Mouse (Mus musculus) kidney, adult 2 months (tissue): ENCODE data around the gene Baiap3. TPM values are rescaled to one million over a fixed set of nuclear protein-coding genes. Genes with fewer than 3 reads are reported as not detected.
A peak's percentile ranks its signal among the peaks of the same experiment; 100 is the strongest.

Experiments
- DNase-seq: peaks from one replicate; pipeline ENCODE4 v3.0.0; 2021
- H3K27ac ChIP-seq: fragments of 200-500 bp; 2 replicates; pipeline ENCODE4 v1.5.1; 2012; ENCODE audit warnings: low read depth, low read length, control low read depth, inconsistent platforms; ENCODE audit not compliant: insufficient read depth
- H3K27me3 ChIP-seq: fragments of 200-500 bp; replicated peaks from 2 replicates; pipeline ENCODE4 v1.6.1; 2012; ENCODE audit warnings: mild to moderate bottlenecking, moderate library complexity, low read length, inconsistent platforms; ENCODE audit not compliant: control insufficient read depth, insufficient read depth
- H3K36me3 ChIP-seq: fragments of 200-500 bp; 2 replicates; pipeline ENCODE4 v1.6.1; 2012; ENCODE audit warnings: mild to moderate bottlenecking, moderate library complexity, low read length, inconsistent platforms; ENCODE audit not compliant: control insufficient read depth, insufficient read depth
- H3K4me1 ChIP-seq: fragments of 200-500 bp; 2 replicates; pipeline ENCODE4 v1.6.1; 2011; ENCODE audit warnings: low read length; ENCODE audit not compliant: control insufficient read depth, insufficient read depth
- H3K4me3 ChIP-seq: fragments of 200-500 bp; 2 replicates; pipeline ENCODE4 v1.5.1; 2011; ENCODE audit warnings: mild to moderate bottlenecking, low read depth, low read length, control low read depth; ENCODE audit not compliant: insufficient read depth
- CTCF ChIP-seq: fragments of 200-500 bp; conservative IDR thresholded peaks from 2 replicates; pipeline ENCODE4 v1.5.1; 2011; ENCODE audit warnings: low read depth, mild to moderate bottlenecking, control low read depth, low read length, moderate library complexity, mixed read lengths; ENCODE audit not compliant: insufficient read depth, insufficient read length
- POLR2A ChIP-seq: fragments of 200-500 bp; IDR thresholded peaks from one replicate; pipeline ENCODE4 v1.6.1; 2011; ENCODE audit warnings: low read depth, low read length, control low read depth
- WGBS: fragments of 180-500 bp; shearing (Covaris S2); methylation state at CpG from one replicate; pipeline ENCODE4 v1.1.7; 2018; 5-methylcytosine and 5-hydroxymethylcytosine counted together
- polyA plus RNA-seq: library from polyadenylated mRNA; depleted of rRNA; stranded (reverse); fragments of >200 nt; gene quantifications from 2 replicates; pipeline ENCODE4 v1.2.3, GENCODE M21; 2012; rRNA removed

Gene Baiap3
- 5.6 and 6.9 TPM in 2 replicates for polyA plus RNA-seq

GRCm38 (mm10) chr17:25256140-25256754 is at the start of gene Baiap3:
Baiap3 (minus strand) TSS chr17:25256364.
- 3% methylated on average over 35 of the region's 35 CpGs for WGBS
- no peaks in the 10 kb centered on the region for H3K4me1 ChIP-seq
- no peaks in the 10 kb centered on the region for H3K36me3 ChIP-seq
- H3K4me3 ChIP-seq = peak within 1 kb of the TSS; percentile 30
- H3K27me3 ChIP-seq = no peaks in the 10 kb centered on the region
- DNase-seq = no peak
- no peak within 1 kb of the TSS for H3K27ac ChIP-seq
- TF ChIP-seq CTCF (no peak), POLR2A (no peak)

GRCm38 (mm10) chr17:25298094-25298493 is 41.9 kb upstream of the Baiap3 start, which contains the start of gene Prss34:
Prss34 (plus strand) TSS chr17:25298394.
- Histone ChIP-seq H3K27me3 (no peaks in the 10 kb centered on the region), H3K36me3 (no peaks in the 10 kb centered on the region), H3K4me1 (no peaks in the 10 kb centered on the region), H3K4me3 (no peak within 1 kb of the TSS), H3K27ac (no peak within 1 kb of the TSS)
- DNase-seq = no peak
- 77% methylated on average over 5 of the region's 5 CpGs for WGBS
- no peak for TF ChIP-seq CTCF
- no peak for TF ChIP-seq POLR2A

DNA sequence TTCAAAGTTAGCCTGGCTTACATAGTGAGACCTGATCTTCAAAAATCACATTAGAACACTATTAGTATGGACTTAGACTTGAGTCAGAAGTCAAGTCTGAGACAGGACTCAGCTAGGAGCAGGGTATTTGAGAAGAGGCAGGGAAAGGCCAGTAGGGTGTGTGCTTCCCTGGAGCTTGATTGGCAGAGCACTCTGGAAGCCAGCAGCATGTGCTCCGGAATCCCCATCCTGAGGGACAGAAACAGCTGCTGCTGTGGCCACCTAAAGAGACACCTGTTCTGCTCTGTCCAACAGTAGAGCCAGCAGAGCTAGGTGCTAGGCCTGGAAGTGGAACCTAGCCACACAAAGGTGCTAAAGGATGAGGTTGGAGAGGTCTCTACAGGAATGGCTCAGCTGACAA is 37.9 kb upstream of the Baiap3 start:
- Histone ChIP-seq H3K4me1 (no peaks in the 10 kb centered on the region), H3K4me3 (no peak overlapping the region), H3K27ac (no peak overlapping the region), H3K36me3 (no peaks in the 10 kb centered on the region), H3K27me3 (no peaks in the 10 kb centered on the region)
- WGBS = 73% methylated on average over 1 of the region's 1 CpGs
- TF ChIP-seq CTCF (no peak), POLR2A (no peak)
- DNase-seq = no peak

DNA sequence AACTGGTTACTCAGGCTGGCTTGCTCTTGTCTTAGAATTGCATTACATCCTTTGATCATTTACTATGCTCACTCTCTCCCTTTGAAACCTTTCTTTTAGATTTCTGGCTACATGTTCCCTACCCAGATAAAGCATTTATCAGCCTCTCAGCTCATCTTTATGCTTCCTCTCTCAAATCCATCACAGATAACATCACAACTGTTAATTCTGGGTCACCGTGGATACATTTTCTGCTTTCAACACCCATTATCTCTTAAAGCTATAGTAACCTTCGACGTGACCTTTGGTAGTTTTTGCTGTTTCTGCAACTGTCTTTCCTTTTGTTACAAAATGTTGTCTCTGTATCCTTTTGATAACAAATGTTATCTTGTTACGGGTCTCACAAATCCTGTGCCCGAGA is 37.3 kb upstream of the Baiap3 start:
- H3K27ac ChIP-seq = no peak overlapping the region
- no peaks in the 10 kb centered on the region for H3K36me3 ChIP-seq
- WGBS = 72% methylated on average over 5 of the region's 5 CpGs
- no peaks in the 10 kb centered on the region for H3K4me1 ChIP-seq
- TF ChIP-seq CTCF = no peak
- TF ChIP-seq POLR2A = no peak
- no peaks in the 10 kb centered on the region for H3K27me3 ChIP-seq
- no peak for DNase-seq
- H3K4me3 ChIP-seq = no peak overlapping the region

DNA sequence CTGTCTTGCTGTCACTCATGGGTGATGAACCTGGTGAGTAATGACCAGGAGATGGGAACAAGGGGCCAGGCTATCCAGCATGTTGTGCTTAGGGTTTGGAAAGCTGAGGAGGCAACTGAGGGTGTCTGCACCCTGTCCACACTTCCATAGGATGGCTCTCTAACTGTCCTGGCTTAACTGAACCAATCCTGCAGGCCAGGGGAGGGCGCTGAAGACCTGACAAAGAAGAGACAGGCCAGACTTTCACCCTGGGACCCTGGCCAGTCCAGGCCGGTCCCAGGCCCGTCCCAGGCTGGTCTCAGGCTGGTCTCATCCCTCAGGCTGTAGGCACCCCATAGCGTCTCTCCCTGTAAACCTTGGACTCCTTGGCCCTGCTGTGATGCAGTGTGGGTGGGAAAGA is 34.2 kb upstream of the Baiap3 start:
- H3K4me1 ChIP-seq = no peaks in the 10 kb centered on the region

GRCm38 (mm10) chr17:25288842-25289241 is 32.7 kb upstream of the Baiap3 start:
- Histone ChIP-seq H3K36me3 (no peaks in the 10 kb centered on the region), H3K27ac (no peak overlapping the region), H3K4me1 (no peaks in the 10 kb centered on the region), H3K27me3 (no peaks in the 10 kb centered on the region), H3K4me3 (no peak overlapping the region)
- TF ChIP-seq CTCF = peak; percentile 79
- no peak for TF ChIP-seq POLR2A
- DNase-seq = peak; percentile 53
- 18% methylated on average over 4 of the region's 4 CpGs for WGBS

More for the DNA sequence above, 34.2 kb upstream of the Baiap3 start:
- 16% methylated on average over 4 of the region's 4 CpGs for WGBS
- H3K4me3 ChIP-seq = no peak overlapping the region
- H3K36me3 ChIP-seq = no peaks in the 10 kb centered on the region
- H3K27ac ChIP-seq = no peak overlapping the region
- TF ChIP-seq CTCF (no peak), POLR2A (no peak)
- no peak for DNase-seq
- H3K27me3 ChIP-seq = no peaks in the 10 kb centered on the region

DNA sequence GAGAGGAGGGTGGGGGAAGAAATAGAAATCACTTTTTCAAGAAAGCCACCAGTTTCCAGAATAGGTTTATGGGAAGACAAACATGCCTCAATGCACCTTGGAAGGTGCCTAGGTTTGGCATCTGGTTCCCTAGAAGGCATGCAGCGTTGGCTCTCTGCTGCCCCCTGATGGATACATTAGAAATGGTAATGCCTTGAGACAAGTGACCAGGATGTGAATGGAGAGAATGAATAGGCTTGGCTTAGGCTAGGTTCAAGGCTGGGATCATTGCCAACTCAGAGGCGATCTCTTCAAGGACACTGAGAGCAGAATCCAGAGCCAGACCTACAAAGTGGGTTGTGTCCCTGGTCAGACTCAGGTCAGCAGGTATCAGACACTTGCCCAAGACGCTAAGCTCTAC is 28.9 kb upstream of the Baiap3 start:
- TF ChIP-seq CTCF (peak; percentile 99), POLR2A (no peak)
- DNase-seq = peak; percentile 92
- Histone ChIP-seq H3K4me1 (no peaks in the 10 kb centered on the region), H3K36me3 (no peaks in the 10 kb centered on the region), H3K27ac (no peak overlapping the region), H3K4me3 (no peak overlapping the region), H3K27me3 (no peaks in the 10 kb centered on the region)
- WGBS = 20% methylated on average over 3 of the region's 3 CpGs
